Mouse (Mus musculus): ENCODE data around the gene Flt3l.

DNA sequence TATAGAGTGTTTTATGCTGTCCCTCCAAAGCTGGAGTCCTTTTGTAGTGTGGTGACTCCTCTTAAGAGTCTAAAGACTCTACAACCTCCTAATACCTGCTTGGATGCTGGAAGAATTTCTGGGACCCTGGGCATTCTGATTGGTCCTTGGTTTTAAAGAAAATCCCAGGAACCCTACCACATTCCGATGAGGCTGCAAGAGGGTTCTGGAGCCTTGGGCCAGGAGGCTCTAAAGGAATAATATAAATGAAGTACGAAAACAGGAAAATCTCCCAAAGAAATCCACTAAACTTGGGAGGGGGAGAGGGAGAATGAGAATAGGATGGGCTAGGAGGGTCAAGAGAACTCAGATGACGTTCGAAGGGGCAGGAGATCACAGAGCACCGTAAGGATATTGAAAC lies 17.4 kb upstream of the Flt3l start:
- no peak for TF ChIP-seq POLR2A (IDR thresholded peaks at IDR 0.05; ENCODE audit: borderline replicate concordance, extremely low read depth, insufficient read depth, insufficient read length, poor library complexity, severe bottlenecking)
- no peak for TF ChIP-seq CTCF (IDR thresholded peaks at IDR 0.05; ENCODE audit: borderline replicate concordance, extremely low read depth, insufficient read depth, insufficient read length)

Data from brain, embryonic 14.5 days (tissue).